Mouse (Mus musculus): ENCODE data around the gene Tcap. TPM values are rescaled to one million over a fixed set of nuclear protein-coding genes. Genes with fewer than 3 reads are reported as not detected.

Tcap gene
- total RNA-seq (2022): 10 to 100 TPM in 2 of 4 experiments, 1 to 10 TPM in 2; 8.2 to 16.6 (median 12.1) TPM

DNA sequence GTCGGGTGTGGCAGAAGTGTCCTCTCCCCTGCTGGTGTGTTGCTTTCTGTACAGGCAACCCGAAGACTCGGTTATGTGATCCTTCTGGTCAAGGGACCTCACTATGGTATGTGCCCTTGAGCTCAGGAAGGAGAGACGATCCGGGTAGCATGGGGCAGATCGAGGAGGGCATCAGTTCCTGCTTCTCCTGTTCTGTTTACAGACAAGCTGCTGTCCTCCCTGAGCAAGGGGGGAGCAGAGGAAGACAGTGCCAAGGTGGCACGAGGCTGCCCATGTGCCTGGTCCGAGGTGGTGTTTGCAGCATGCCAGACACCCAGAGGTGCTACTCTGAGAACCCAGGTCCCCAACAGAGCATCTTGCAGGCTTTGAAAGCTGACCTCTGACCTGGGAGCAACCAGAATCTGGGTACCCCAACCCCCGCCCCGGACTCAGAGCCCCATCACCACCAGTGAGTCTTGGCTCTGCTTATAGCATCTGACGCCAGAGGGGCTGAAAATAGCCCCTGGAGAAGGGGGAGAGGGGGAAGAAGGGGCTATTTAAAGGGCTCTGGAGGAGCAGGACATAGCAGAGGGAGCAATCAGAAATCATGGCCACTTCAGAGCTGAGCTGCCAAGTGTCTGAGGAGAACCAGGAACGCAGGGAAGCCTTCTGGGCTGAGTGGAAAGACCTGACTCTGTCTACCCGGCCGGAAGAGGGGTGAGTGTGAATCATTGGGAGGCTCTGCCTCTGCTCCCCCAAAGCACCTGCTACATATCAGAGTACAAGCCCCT is at the start of gene Tcap:
TSS of gene Tcap (plus strand) at position 551 of the 770 bp plus-strand sequence.
- DNase-seq (ENCODE audit: low spot score in 2 of 2): no peak

DNA sequence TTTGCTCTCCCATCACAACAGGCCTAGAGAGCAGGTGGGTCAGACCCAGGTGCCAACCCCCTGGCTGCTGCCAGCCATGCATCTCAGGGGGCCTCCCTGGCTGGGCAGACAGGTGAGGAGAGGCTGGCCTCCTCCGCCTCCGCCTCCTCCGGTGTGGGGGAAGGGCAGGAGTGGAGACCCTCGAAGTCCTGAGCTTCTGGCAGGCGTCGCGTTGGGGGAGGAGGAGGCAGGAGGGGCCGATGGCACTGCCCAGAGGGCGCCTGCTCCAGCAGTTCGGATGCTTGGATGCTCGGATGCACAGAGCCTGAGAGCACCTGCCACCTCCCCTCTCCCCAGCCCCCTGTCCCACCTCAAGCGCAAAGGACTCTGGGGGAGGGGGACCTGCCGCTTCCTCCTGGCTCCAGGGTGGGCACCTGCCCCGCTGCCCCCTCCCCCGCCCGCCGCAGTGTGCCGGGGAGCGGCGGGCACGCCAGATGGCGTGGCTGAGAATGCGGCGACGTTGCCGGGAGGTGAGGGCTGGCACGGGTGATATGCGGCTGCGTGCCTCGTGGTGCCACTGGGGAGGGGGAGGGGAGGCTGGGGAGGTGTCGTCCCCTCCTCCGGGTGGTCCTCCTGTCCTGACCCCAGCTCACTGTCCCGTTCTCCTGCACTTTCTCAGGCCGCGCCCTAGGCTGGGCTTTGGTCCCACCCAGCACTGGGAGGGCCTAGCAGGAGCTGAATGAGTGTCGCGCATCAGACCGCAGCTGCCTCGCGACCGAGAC is 49.5 kb upstream of the Tcap start:
- no peak for DNase-seq (ENCODE audit: low spot score in 2 of 2)

DNA sequence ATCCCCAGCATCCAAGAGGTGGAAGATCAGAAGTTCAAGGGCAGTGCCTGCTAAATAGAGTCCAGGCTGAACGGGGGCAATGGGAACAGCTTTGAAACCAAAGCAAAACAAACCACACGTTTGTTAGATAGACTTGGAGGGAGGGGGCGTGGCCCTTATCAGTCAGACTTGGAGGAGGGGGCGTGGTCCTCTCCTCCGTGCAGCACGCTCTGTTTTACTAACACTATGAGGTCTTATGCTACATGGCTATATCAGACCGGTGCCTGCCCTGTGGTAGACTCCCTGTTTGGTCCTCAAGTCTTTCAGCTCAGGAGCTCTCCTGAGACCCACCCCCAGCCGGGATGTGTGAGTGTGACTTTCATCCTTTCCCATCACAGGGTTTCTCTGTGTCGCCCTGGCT is 48.4 kb upstream of the Tcap start:
- DNase-seq (ENCODE audit: low spot score in 2 of 2): no peak

DNA sequence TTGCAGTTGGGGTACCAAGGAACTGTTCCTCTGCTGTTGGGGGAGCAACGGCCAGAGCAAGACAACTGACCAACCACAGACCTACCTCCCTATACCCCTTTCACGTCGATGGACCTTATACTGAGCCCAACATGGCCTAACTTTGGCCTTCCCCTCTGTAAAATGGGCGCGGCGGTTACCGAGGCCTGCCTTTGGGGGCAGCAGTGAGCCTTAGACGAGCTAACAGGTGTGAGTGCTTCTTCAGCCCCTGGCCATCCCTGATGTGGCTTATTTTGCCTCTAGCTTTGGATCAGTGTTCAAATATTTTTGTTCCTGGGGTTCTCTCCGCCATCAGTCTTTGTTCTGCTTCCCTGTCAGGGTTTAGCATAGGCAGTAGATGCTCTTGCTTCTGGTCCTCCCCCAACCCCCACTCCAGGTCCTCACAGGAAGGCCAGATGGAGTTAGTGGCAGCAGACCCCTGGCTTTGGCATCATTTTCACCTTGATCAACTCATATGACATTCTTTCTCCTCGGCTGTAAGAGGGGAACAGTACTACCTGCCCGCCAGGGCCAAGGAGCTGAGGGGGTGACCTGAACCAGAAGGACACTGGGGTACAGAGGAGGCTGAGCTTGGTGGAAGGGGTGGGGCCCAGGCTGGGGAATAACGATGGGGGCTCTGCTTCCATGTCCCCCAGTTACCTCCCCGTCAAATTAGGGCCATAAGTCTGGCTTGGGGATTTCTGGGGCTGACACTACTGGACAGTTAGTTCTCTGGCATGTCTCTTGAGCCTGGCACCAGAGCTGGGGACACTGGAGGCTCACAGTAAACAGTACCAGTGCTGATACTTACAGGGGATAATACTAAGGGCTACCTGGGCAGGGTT is 47.1 kb upstream of the Tcap start:
- DNase-seq (ENCODE audit: low spot score in 2 of 2): no peak

DNA sequence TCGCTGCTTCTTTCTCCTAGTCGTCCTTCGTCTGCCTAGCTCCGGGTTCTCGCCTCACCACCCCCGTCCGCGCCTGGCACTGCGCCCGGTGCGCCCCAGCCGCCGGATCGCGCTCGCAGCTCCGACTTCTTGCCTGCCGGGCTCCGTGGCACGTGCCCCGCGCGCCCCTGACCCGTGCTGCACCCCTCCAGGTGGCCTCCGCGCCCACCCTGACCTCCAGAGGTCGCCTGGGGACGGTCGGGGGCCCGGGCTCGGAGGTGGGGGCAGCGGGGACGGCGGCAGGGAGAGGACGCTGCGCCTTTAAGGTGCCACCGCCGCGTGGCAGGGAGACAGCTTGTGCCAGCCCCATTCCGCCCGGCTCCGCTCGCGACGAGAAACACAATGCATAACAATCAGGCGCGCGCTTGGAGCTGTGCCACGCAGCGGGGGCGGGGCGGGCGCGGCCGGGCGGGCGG is 45.1 kb upstream of the Tcap start:
- peak; percentile 81 to 86 for DNase-seq (ENCODE audit: low spot score in 2 of 2)

DNA sequence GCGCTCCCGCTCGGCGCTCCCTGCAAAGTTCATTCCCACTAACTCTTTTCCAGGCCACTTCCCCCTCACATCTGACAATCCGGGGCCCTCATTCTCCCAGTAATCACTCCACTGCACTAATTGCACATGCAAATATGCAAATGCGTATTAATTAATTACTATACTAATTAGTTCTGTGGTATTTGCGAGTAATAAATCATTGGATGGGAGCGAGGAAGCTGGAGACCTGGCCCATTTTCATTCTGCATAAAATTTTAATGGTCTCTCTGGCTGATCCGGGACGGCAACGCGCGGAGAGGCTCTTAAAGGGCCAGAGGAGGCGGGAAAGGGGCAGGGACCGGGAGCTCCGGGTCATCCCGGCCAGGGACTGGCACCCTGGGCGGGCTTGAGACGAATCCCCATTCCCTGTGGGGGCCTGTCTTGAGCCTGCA is 44.5 kb upstream of the Tcap start:
- no peak for DNase-seq (ENCODE audit: low spot score in 2 of 2)

DNA sequence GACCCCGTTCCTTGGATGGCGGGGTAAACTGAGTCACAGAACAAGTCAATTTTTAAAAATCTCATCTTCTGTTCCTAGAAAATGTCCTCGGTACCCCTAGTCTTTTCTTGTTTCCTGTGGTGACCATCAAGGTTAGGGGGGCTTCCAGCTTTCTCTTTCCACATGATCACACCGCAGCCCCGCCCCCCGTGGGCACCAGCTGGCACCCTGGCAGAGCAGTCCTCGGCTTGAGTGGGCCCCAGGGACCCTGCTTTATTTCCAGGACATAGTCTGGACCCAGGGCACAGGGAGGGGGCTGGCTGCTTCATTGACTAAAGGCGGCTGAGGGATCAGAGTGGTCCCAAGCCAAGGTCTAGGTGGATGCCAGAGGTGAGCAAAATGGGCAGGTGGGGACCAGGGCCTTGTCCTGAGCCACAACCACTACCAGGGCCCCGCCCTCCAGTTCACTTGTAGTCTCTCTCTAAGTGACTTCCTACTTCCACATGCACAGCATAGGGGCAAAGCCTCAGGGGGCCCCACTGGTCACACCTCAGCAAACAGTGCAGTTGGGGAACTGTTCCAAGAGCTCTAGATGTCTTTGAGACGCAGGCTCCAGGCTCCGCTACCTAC is 43.8 kb upstream of the Tcap start:
- no peak for DNase-seq (ENCODE audit: low spot score in 2 of 2)

DNA sequence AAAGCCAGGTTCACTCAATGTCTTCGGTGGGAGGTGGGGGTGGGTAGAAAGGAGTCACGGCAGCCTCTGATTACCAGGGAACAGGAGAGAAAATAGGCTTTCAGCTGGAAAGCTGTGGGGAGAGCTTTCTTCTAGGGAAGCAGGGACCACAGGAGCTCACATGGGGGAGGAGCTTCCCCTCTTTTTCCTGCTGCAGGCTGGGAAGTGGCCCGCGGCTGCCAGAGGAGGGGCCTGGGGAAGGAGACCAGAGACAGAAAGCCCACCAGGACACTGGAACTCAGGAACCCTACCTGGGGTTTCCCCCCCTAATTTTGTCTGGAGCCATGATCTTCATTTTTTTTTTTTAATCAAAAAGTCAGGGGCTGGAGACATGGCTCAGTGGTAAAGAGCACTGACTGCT is 43.0 kb upstream of the Tcap start:
- no peak for DNase-seq (ENCODE audit: low spot score in 2 of 2)

DNA sequence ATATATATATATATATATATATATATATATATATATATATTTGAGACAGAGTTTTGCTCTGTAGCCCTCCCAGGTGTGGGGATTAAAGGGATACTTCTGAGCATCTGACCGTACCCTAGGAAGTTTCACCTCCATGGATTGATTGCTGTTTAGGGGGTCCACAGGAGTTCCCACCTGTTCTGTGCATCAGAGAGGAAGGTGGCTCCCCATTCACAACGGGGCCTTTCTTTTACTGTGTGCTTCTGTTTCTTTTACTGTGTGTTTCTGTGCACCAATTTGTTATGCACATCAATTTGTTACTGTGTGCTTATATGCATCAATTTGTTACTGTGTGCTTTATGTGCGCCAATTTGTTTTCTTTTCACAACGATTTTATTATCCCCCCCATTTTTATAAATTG is 42.4 kb upstream of the Tcap start:
- no peak for DNase-seq (ENCODE audit: low spot score in 2 of 2)

DNA sequence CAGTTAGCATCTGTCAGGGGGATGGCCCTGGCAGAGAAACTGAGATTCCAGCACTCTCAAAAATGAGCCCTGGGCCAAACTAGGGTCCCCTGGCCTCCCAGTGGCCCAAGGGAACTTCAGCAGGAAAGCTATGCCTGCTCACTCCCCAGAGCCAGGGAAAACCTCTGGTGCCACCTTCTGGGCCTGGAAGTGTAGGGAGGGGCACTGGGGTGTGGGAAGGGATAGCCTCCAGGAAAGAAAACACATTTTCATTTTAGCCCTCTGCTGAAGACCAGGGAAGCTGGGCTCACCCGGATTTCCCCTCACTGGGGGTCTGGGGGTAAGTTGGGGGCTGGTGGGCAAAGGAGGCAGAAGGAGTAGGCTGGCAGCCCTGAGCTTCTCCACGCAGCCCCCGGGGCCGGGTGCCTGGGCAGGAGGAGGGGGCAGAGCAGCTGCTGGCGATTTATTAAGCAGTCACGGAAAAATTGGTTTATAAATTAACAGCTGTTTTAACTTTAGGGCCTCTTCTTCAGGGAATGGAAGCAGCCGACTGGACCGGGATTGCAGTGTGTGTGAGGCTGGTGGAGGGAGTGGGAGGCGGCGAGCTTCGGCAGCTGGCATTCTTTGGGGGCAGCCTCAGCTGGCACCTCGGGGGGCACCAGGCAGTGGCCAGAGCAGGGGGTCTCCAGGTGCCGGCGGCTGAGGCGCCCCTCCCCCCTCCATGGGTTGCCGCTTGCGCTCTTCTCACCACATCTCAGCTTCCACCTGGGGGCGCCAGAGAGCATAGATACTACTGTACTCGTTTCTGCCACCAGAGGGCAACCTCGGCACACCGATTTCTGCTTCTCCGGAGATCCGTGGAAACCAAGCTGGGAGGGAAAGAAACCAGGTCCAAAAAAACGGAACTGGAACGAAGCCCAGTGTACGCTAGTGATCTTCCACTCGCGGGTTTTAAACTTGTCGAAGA is 41.3 kb upstream of the Tcap start:
- DNase-seq (ENCODE audit: low spot score in 2 of 2): peak; percentile 84 to 99

DNA sequence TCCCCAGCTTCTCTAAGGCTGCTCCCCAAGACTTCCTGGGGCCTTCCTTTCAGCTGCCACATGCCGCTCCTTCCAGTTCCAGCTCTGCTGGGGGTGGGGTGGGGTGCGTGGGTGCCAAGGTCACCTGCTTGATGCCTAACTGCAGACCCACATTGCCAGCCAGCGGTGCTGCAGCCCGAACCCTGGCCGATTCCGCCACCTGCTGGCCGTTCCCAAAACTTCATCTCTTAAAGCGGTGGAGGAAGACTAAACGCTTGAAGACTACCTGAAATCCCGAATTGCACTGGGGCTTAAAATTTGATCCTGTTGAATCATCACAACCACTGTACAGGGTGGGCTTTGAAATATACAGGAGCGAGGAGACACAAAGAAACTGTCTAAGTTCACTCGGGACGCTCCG is 38.4 kb upstream of the Tcap start:
- peak in 1 of 2 experiments; percentile 87 for DNase-seq (ENCODE audit: low spot score in 2 of 2)

DNA sequence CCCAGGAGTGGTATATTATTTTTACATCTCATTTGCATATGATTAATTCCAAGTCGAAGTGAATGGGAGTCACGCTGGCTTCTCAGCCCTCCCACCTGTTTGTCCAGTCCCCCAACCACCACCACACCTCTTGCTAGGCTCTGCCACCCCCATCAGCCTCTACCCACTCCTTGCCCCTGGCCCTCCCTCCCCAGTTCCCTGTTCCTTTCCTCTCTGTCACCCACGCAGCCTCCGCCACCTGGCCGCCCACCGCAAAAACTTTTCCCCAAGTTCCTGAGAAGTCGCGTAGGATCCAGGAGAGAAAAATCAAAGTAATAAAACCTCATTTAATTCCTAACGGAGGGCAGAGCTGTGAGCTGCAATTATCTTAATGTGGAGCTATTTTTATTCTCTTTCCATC is 37.4 kb upstream of the Tcap start:
- DNase-seq (ENCODE audit: low spot score in 2 of 2): no peak

DNA sequence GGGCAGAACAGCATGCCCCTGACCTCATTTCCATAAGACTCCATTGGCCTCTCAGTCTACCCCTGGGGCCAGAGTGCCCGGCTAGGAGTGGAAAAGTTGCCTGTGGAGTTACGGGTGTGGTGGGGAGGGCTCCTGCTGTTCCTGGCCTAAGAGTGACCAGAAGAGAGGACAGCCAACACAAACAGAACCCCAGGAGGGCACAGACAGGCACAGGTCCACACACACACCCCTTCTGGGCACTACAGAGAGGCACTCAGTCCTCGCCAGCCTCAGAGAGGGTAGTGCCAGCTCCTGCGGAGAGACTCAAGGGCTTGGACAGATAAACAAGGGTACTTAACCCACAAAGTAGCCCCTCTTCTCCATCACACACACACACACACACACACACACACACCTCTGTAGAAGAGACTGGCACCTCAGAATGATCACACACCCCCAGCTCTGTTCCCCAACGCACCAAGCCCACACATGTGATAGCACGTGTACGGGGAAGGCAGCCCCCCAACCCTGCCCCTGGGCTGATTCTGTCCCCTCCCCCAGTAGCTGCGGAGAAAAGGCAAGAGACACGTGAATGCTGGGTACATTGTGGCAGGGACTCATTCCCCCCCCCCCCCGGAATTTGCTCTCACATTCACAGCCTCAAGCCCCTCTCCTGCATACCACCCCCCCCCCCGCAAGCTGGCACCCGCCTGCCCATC is 36.1 kb upstream of the Tcap start:
- no peak for DNase-seq (ENCODE audit: low spot score in 2 of 2)

DNA sequence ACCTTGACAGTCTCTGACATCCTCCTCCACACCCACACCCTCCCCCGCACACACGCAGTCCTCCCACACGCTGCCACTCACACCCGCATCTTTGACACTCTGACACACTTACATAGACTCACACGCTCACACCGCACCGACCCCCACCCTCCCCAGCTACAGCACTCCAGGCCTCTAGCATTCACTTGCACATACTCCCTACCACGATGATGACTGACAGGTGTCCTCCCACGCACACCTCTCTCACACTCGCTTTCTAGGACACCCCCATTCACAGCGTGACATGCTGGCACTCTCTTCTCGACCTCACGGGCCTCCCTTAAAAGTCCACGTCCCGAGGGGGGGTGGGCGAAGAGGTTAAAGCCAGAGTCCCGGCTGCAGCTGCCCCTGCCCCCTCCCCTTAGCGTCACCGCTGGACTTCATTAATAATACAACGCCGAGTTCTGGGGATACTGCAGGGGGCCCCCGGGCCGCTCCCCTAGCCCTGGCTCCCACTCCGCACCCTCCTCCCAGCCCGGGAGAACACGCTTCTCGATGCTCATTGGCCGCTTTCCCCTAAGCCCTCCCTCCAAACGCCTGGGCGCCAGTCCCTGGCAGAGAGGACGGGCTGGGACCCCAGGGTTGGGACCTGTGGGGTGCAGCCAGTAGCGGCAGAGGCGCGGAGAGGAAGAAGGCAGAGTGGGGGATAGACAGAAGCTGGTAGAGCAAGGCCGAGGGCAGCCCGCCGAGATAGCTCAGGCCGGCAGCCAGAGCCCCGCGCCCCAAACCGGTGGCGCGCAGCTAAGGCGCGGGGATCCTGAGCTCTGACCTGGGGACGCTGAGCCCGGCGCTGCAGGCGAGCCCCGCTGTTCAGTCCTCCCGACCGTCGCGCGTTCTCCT is 35.3 kb upstream of the Tcap start, which contains the start of gene Ppp1r1b:
TSS of gene Ppp1r1b (plus strand) at position 322 of the 879 bp plus-strand sequence.
- peak in 1 of 2 experiments; percentile 74 for DNase-seq (ENCODE audit: low spot score in 2 of 2)

DNA sequence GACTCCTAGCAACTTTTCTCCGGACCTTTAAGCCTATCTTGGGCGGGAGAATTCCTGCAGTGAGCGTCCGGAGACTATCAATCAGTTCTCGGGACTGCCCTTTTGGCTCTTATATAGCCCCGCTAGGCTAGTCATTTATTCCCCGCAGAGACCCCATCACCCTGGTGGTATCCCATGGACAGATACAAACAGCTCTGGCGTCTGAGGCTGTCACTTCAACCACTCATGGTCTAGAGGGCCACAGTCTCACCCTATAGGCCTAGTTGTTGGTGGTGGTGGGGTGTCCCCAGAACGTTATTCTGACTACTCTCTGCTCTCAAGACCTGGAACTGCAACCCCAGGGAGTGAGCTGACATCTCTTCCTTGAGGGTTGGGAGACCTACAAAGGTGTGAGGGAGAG is 34.3 kb upstream of the Tcap start:
- no peak for DNase-seq (ENCODE audit: low spot score in 2 of 2)

DNA sequence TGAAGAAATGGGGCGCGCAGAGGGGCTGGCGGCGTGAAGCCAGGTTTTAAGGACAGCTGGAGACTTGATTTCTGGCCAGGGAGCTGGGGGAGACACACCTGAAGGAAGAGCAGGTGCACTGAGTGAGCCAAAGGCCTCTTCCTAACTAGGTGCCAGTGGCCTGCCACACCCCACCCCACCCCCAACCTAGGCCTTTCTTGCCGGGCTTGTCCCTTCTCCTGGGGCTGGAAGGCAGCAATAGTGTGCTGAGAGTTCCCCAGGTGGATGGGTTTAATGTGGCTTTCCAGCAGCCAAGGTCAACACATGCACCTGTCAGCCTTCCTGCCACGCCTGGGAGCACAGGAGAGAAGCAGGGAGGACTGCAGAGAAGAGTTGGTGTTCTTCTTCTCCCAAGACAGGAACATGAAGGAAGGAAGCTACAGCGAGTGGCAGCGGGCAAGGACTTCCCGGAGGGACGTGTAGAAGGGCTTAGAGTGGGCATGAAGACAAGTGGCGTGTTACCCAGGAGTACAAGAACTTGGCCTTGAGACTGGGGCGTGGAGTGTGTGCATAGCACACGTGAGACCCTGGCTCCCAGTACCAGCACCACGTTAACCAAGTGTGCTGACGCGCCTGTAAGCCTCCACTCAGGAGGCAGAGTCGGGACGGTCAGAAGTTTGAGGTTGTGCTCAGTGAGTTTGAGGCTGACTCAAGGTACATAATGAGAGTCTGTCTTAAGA is 31.2 kb upstream of the Tcap start:
- DNase-seq (ENCODE audit: low spot score in 2 of 2): no peak

DNA sequence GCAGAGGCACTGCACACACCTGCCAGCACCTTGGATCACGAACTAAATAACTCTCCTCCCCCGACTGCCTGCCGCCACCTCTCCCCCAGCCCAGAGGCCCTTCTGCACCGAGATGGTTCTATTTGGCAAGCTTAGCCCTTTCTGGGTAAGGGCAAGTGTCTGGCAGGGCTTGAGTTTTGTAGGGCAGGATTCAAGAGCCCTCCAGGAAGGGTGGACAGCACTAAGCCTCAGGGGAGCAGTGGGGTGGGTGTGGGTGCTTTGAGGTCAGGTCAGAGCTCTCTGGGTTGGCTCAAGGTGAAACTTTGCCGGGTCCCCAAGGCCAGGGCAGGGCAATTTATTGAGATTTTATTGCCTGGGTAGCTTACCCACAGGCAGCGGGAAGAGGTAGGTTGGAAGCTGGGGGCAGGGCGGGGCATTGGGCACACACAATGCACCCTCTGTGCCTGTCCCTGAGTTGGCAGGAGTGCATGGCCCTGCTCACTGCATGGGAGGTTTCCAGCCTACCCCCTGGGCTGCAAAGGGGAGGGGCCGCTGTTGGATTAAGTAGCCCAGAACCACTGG is 29.9 kb upstream of the Tcap start:
- DNase-seq (ENCODE audit: low spot score in 2 of 2): peak in 1 of 2 experiments; percentile 80
